In the genomic region with DNA sequence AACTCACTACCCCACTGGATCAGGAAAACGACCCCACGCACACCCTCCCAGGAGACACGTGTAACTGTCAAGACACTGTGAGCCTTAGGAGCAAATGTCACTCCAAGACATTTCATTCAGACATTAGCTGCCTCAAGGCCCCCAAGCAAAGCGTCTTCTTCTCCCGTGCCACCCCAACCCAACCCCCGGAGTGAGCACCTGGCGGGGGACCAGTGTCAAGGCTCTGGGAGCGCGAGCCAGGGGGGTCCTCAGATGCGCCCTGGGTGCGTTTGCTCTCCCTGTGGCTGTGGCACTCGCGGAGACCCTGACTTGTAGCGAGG, we compare ENCODE assay signal across 8 mouse cellular contexts. TPM values are rescaled to one million over a fixed set of nuclear protein-coding genes. Genes with fewer than 3 reads are reported as not detected.
DNase-seq lines count a peak whose midpoint lies in the region; ATAC-seq and TF ChIP-seq lines count a peak whose summit lies in the region.

No protein-coding gene starts in this region.

- peak overlapping the region; percentile 96 for H3K4me2 ChIP-seq in heart, embryonic 12.5 days
- H3K4me2 ChIP-seq in forebrain, embryonic 14.5 days (ENCODE audit: low read length) = peak overlapping the region; percentile 99
- H3K4me2 ChIP-seq in limb, embryonic 14.5 days (replicated peaks; ENCODE audit: low read depth, low read length, severe bottlenecking) = peak overlapping the region; percentile 96

- H3K36me3 ChIP-seq in heart, embryonic 12.5 days = no peaks in the 10 kb centered on the region
- no peaks in the 10 kb centered on the region for H3K36me3 ChIP-seq in ES-Bruce4 (ENCODE audit: control insufficient read depth, insufficient read depth, low read length, poor library complexity, severe bottlenecking)
- H3K36me3 ChIP-seq in forebrain, embryonic 14.5 days (ENCODE audit: control insufficient read depth, insufficient read depth, low read length) = no peaks in the 10 kb centered on the region
- H3K36me3 ChIP-seq in limb, embryonic 14.5 days (ENCODE audit: control insufficient read depth, insufficient read depth, low read length) = no peaks in the 10 kb centered on the region
- no peaks in the 10 kb centered on the region for H3K36me3 ChIP-seq in small intestine, adult 2 months (ENCODE audit: control insufficient read depth, insufficient read depth, low read length)

- peaks cover 13% of the 10 kb centered on the region for H3K27me3 ChIP-seq in heart, embryonic 12.5 days (replicated peaks)
- H3K27me3 ChIP-seq in ES-Bruce4 (ENCODE audit: control insufficient read depth, insufficient read depth, low read length, poor library complexity, severe bottlenecking) = peaks cover 17% of the 10 kb centered on the region
- peaks cover 6% of the 10 kb centered on the region; the same call in 1 of the 2 replicates for H3K27me3 ChIP-seq in forebrain, embryonic 14.5 days (replicated peaks; ENCODE audit: control insufficient read depth, insufficient read depth, low read length)
- peaks cover 14% of the 10 kb centered on the region; the same call in 1 of the 2 replicates for H3K27me3 ChIP-seq in limb, embryonic 14.5 days (ENCODE audit: control insufficient read depth, insufficient read depth, low read length)
- peaks cover 11% of the 10 kb centered on the region for H3K27me3 ChIP-seq in small intestine, adult 2 months (ENCODE audit: control insufficient read depth, insufficient read depth, low read length)

- WGBS in heart, embryonic 12.5 days = under 1% methylated on average over 14 of the region's 14 CpGs
- WGBS in forebrain, embryonic 14.5 days = under 1% methylated on average over 14 of the region's 14 CpGs
- WGBS in limb, embryonic 14.5 days = 2% methylated on average over 13 of the region's 14 CpGs
- 1% methylated on average over 14 of the region's 14 CpGs for WGBS in small intestine, adult 2 months

- no peaks in the 10 kb centered on the region for H3K9me3 ChIP-seq in heart, embryonic 12.5 days (replicated peaks)
- no peaks in the 10 kb centered on the region for H3K9me3 ChIP-seq in ES-Bruce4 (replicated peaks; ENCODE audit: control insufficient read depth, insufficient read depth, low read length, poor library complexity, severe bottlenecking)
- no peaks in the 10 kb centered on the region for H3K9me3 ChIP-seq in forebrain, embryonic 14.5 days (replicated peaks; ENCODE audit: control insufficient read depth, low read length)
- no peaks in the 10 kb centered on the region for H3K9me3 ChIP-seq in limb, embryonic 14.5 days (ENCODE audit: control insufficient read depth, low read length)

- TF ChIP-seq CTCF in ES-Bruce4 (IDR thresholded peaks at IDR 0.05; ENCODE audit: low read depth, low read length) = no peak
- no peak for TF ChIP-seq CTCF in small intestine, adult 2 months (IDR thresholded peaks at IDR 0.05; ENCODE audit: extremely low read depth, insufficient read length, insufficient replicate concordance, low read depth, low read length)

- DNase-seq in heart, postnatal 25 days (ENCODE audit: low spot score) = no peak
- no peak for DNase-seq in forebrain, embryonic 14.5 days (ENCODE audit: low spot score)
- DNase-seq in limb, embryonic 14.5 days (ENCODE audit: low spot score) = no peak
- DNase-seq in adrenal gland, postnatal 10 days = no peak

- H3K9ac ChIP-seq in heart, embryonic 12.5 days = peak overlapping the region; percentile 83
- H3K9ac ChIP-seq in ES-Bruce4 (ENCODE audit: low read depth, poor library complexity, severe bottlenecking) = peak overlapping the region; percentile 37
- peak overlapping the region; percentile 68 for H3K9ac ChIP-seq in forebrain, embryonic 14.5 days (ENCODE audit: low read length)
- peak overlapping the region; percentile 70 for H3K9ac ChIP-seq in limb, embryonic 14.5 days (ENCODE audit: low read depth, low read length, severe bottlenecking)

- no peak for TF ChIP-seq POLR2A in ES-Bruce4 (IDR thresholded peaks at IDR 0.05; ENCODE audit: insufficient read depth, low read length)
- TF ChIP-seq POLR2A in limb, embryonic 14.5 days (IDR thresholded peaks at IDR 0.05; ENCODE audit: borderline replicate concordance, extremely low read depth, insufficient read depth, insufficient read length) = no peak
- TF ChIP-seq POLR2A in small intestine, adult 2 months (IDR thresholded peaks at IDR 0.05; ENCODE audit: low read depth, low read length) = no peak

- peak overlapping the region; percentile 73 for H3K4me3 ChIP-seq in heart, embryonic 12.5 days
- peak overlapping the region; percentile 40 for H3K4me3 ChIP-seq in ES-Bruce4 (ENCODE audit: low read depth, low read length)
- H3K4me3 ChIP-seq in forebrain, embryonic 14.5 days (ENCODE audit: low read depth, low read length) = peak overlapping the region; percentile 65
- peak overlapping the region; percentile 64 for H3K4me3 ChIP-seq in limb, embryonic 14.5 days (replicated peaks; ENCODE audit: low read length)
- peak overlapping the region; percentile 54 for H3K4me3 ChIP-seq in small intestine, adult 2 months (ENCODE audit: low read depth, low read length)

- no peak for TF ChIP-seq EP300 in ES-Bruce4 (IDR thresholded peaks at IDR 0.05; ENCODE audit: insufficient read depth, low read depth, low read length)

- H3K4me1 ChIP-seq in heart, embryonic 12.5 days (replicated peaks) = peaks cover 14% of the 10 kb centered on the region
- no peaks in the 10 kb centered on the region for H3K4me1 ChIP-seq in ES-Bruce4 (ENCODE audit: control insufficient read depth, insufficient read depth, low read length)
- peaks cover 8% of the 10 kb centered on the region; the same call in 1 of the 2 replicates for H3K4me1 ChIP-seq in forebrain, embryonic 14.5 days (ENCODE audit: control insufficient read depth, insufficient read depth, low read length)
- H3K4me1 ChIP-seq in limb, embryonic 14.5 days (ENCODE audit: control insufficient read depth, insufficient read depth, low read length) = peaks cover 11% of the 10 kb centered on the region
- no peaks in the 10 kb centered on the region for H3K4me1 ChIP-seq in small intestine, adult 2 months (ENCODE audit: control insufficient read depth, insufficient read depth, insufficient read length, low read length)

- intact Hi-C loops in heart, postnatal 25 days (cut with DNase I) = loop anchor here (5.0 kb wide), 3 partner anchors 123 to 417 kb away; no protein-coding TSS in a partner anchor

- peak overlapping the region; percentile 35; the same call in 1 of the 2 replicates for H3K27ac ChIP-seq in heart, embryonic 12.5 days (ENCODE audit: poor library complexity, severe bottlenecking)
- H3K27ac ChIP-seq in ES-Bruce4 (ENCODE audit: insufficient read depth, low read length) = no peak overlapping the region
- H3K27ac ChIP-seq in forebrain, embryonic 14.5 days (ENCODE audit: low read depth, low read length) = no peak overlapping the region
- H3K27ac ChIP-seq in limb, embryonic 14.5 days (replicated peaks; ENCODE audit: low read depth, low read length) = peak overlapping the region; percentile 70
- no peak overlapping the region for H3K27ac ChIP-seq in small intestine, adult 2 months (ENCODE audit: insufficient read depth, low read depth, low read length)

- ATAC-seq in heart, embryonic 12.5 days (ENCODE audit: insufficient number of reproducible peaks, low FRiP score) = peak; percentile 70; the same call in 1 of the 2 replicates
- ATAC-seq in forebrain, embryonic 14.5 days = no peak; the same call in 1 of the 2 replicates
- no peak for ATAC-seq in limb, embryonic 14.5 days (ENCODE audit: low FRiP score, low read depth)
- no peak for ATAC-seq in megakaryocyte progenitor cell, adult 5-6 weeks (replicated peaks; ENCODE audit: poor library complexity)

RNA-seq across cellular contexts. Expression of a gene that starts 7.6 kb away (rescaled TPM):
- polyA plus RNA-seq in heart, embryonic 12.5 days (2016; fragmentation: Nextera tagmentation; extraction: Ambion mirVana) = 3.9 and 4.6 TPM in 2 replicates
- 1 to 10 TPM in 1 of 2 experiments, under 1 TPM in 1; 0.78 to 1.4 TPM for total RNA-seq in heart, postnatal 25 days (2021)
- polyA plus RNA-seq in ES-Bruce4 (2011; ENCODE audit: insufficient read depth, insufficient read length, low read depth, missing spikeins) = 1.0 and 1.5 TPM in 2 replicates
- polyA plus RNA-seq in forebrain, embryonic 14.5 days (2014; fragmentation: Nextera tagmentation; extraction: Ambion mirVana) = 1.9 and 4.8 TPM in 2 replicates
- 18.1 and 19.5 TPM in 2 replicates for polyA plus RNA-seq in limb, embryonic 14.5 days (2012; rRNA removed)
- 16.3 and 17.0 TPM in 2 replicates for polyA plus RNA-seq in limb, embryonic 14.5 days (2014; fragmentation: Nextera tagmentation; extraction: Ambion mirVana)
- polyA plus RNA-seq in small intestine, adult 2 months (2012; rRNA removed) = 0.25 TPM in 2 replicates
- total RNA-seq in adrenal gland, postnatal 10 days (2021) = 10 to 100 TPM; 26.6 to 31.0 TPM
- total RNA-seq in megakaryocyte progenitor cell, adult 5-6 weeks (2015) = 0.02 and 0.24 TPM in 2 replicates
- 0.12 TPM in 1 of 2 replicates, not detected in the other for total RNA-seq in megakaryocyte progenitor cell, adult 5-6 weeks (2017)

Comparison
In these comparisons a context has a peak if more than half of its experiments do, and no peak if none do; other contexts are left out.
1. H3K27ac ChIP-seq: peak in heart, embryonic 12.5 days (single experiment) and limb, embryonic 14.5 days (single experiment); none in ES-Bruce4 (single experiment), forebrain, embryonic 14.5 days (single experiment) and small intestine, adult 2 months (single experiment).
2. Peak in every context shown above with its lines, with median percentiles within 50 percentile points of each other: H3K4me2 ChIP-seq, H3K4me3 ChIP-seq and H3K9ac ChIP-seq.